9 mouse cellular contexts compared by ENCODE assay signal in the genomic region with DNA sequence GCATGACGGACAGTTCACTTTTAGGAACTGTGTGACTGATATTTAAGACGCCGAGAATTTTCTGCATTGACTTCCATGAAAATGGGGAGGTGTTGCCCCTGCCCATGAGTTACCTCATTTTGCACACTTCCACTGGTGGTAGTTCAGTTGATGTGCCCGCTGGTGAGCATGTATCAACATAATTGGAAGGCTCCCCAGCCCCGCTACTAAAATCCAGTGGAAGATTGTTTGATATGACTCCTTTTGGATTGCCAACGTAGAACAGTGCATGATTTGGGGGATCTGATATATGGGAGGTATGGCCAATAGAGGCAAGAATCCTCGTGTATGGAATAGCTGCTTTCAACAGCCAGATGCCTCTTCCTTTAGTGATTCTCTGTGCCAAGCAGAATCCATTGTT. TPM values are rescaled to one million over a fixed set of nuclear protein-coding genes. Genes with fewer than 3 reads are reported as not detected.
DNase-seq lines count a peak whose midpoint lies in the region; ATAC-seq and TF ChIP-seq lines count a peak whose summit lies in the region.
"Had no signal": no experiment of that assay in that cellular context is flagged by ENCODE, and none has a peak within 500 bp of the region (broad histone marks: within the 10 kb centered on the region; RNA-seq: fewer than 3 reads in every experiment).

No protein-coding gene starts in this region.

- H3K4me2 ChIP-seq in lung, embryonic 15.5 days = peak overlapping the region; percentile 91
- peak overlapping the region; percentile 61 for H3K4me2 ChIP-seq in neural tube, embryonic 13.5 days

- TF ChIP-seq CTCF in lung, adult 2 months (IDR thresholded peaks at IDR 0.05; ENCODE audit: insufficient read depth, low read length) = no peak

- no peaks in the 10 kb centered on the region for H3K36me3 ChIP-seq in lung, embryonic 15.5 days
- H3K36me3 ChIP-seq in hindbrain, embryonic 10.5 days = no peaks in the 10 kb centered on the region
- H3K36me3 ChIP-seq in neural tube, embryonic 13.5 days = no peaks in the 10 kb centered on the region

- DNase-seq in cerebellum, adult 8-10 months = peak; percentile 30
- no peak for DNase-seq in cerebellum, adult 11 months
- DNase-seq in lung, adult 2 months = no peak
- DNase-seq in hindbrain, embryonic 10.5 days (ENCODE audit: low spot score) = no peak
- no peak for DNase-seq in left cerebral cortex, postnatal 10 days (ENCODE audit: extremely low spot score in 1 of 2, low spot score in 2 of 2)
- DNase-seq: gastrocnemius, postnatal 14 days had no signal

- H3K4me3 ChIP-seq in lung, embryonic 15.5 days = peak overlapping the region; percentile 58
- no peak overlapping the region for H3K4me3 ChIP-seq in lung, adult 2 months (replicated peaks; ENCODE audit: extremely low read depth, low read depth, low read length)
- peak overlapping the region; percentile 83 for H3K4me3 ChIP-seq in hindbrain, embryonic 10.5 days
- H3K4me3 ChIP-seq in neural tube, embryonic 13.5 days = peak overlapping the region; percentile 73

- no peaks in the 10 kb centered on the region for H3K9me3 ChIP-seq in lung, embryonic 15.5 days
- H3K9me3 ChIP-seq in hindbrain, embryonic 10.5 days = no peaks in the 10 kb centered on the region
- no peaks in the 10 kb centered on the region for H3K9me3 ChIP-seq in neural tube, embryonic 13.5 days

- no peak for TF ChIP-seq POLR2A in lung, adult 2 months (IDR thresholded peaks at IDR 0.05; ENCODE audit: borderline replicate concordance, extremely low read depth, low read depth, low read length)

- H3K27ac ChIP-seq in lung, embryonic 15.5 days = no peak overlapping the region
- no peak overlapping the region for H3K27ac ChIP-seq in hindbrain, embryonic 10.5 days
- H3K27ac ChIP-seq in neural tube, embryonic 13.5 days (replicated peaks) = peak overlapping the region; percentile 97

- 35% methylated on average over 7 of the region's 7 CpGs for WGBS in lung, embryonic 15.5 days
- 43% methylated on average over 7 of the region's 7 CpGs for WGBS in lung, adult 2 months
- WGBS in hindbrain, embryonic 10.5 days = 47% methylated on average over 7 of the region's 7 CpGs
- WGBS in neural tube, embryonic 13.5 days = 45% methylated on average over 7 of the region's 7 CpGs

- H3K9ac ChIP-seq in lung, embryonic 15.5 days = no peak overlapping the region
- H3K9ac ChIP-seq in neural tube, embryonic 13.5 days = peak overlapping the region; percentile 92

- H3K4me1 ChIP-seq in lung, embryonic 15.5 days = 0 out of 2 replicates have a peak, but pooled peaks cover 9% of the 10 kb centered on the region
- no peaks in the 10 kb centered on the region for H3K4me1 ChIP-seq in lung, adult 2 months (ENCODE audit: control insufficient read depth, insufficient read depth, low read length)
- peaks cover 27% of the 10 kb centered on the region for H3K4me1 ChIP-seq in hindbrain, embryonic 10.5 days (replicated peaks)
- peaks cover 32% of the 10 kb centered on the region for H3K4me1 ChIP-seq in neural tube, embryonic 13.5 days (replicated peaks)

- peaks cover 37% of the 10 kb centered on the region for H3K27me3 ChIP-seq in lung, embryonic 15.5 days
- H3K27me3 ChIP-seq in hindbrain, embryonic 10.5 days (ENCODE audit: insufficient read depth, poor library complexity, severe bottlenecking) = peaks cover 22% of the 10 kb centered on the region
- H3K27me3 ChIP-seq in neural tube, embryonic 13.5 days = peaks cover 10% of the 10 kb centered on the region

- intact Hi-C loops in left cerebral cortex, postnatal 10 days (cut with DNase I) = loop anchor here (5.0 to 10.0 kb wide), 5 partner anchors 110 to 1090 kb away; no protein-coding TSS in a partner anchor

- ATAC-seq in lung, embryonic 15.5 days (ENCODE audit: borderline replicate concordance, extremely low read depth, low FRiP score, low TSS enrichment) = no peak
- ATAC-seq in neural tube, embryonic 13.5 days (ENCODE audit: low read depth) = no peak
- ATAC-seq in erythroid progenitor cell, adult 5-6 weeks (replicated peaks; ENCODE audit: low FRiP score, poor library complexity, severe bottlenecking) = no peak

RNA-seq across cellular contexts. Expression of gene Ctnnd2, which starts 1.9 kb away (rescaled TPM):
- 15.4 and 18.9 TPM in 2 replicates for polyA plus RNA-seq in lung, embryonic 15.5 days (2015; fragmentation: Nextera tagmentation; extraction: Ambion mirVana)
- polyA plus RNA-seq in lung, adult 2 months (2012; rRNA removed) = 5.1 and 6.3 TPM in 2 replicates
- polyA plus RNA-seq in hindbrain, embryonic 10.5 days (2016; fragmentation: Nextera tagmentation; extraction: Ambion mirVana) = 26.0 and 26.7 TPM in 2 replicates
- 49.7 and 56.9 TPM in 2 replicates for polyA plus RNA-seq in neural tube, embryonic 13.5 days (2015; fragmentation: Nextera tagmentation; extraction: Ambion mirVana)
- 1.8 TPM in 1 of 2 replicates, not detected in the other for total RNA-seq in erythroid progenitor cell, adult 5-6 weeks (2015; ENCODE audit: low replicate concordance)
- not detected in 2 replicates for total RNA-seq in erythroid progenitor cell, adult 5-6 weeks (2017; ENCODE audit: low replicate concordance)
- 100 to 1,000 TPM; 285 to 297 TPM for total RNA-seq in left cerebral cortex, postnatal 10 days (2021)
